Mouse (Mus musculus): ENCODE data around the gene Sctr. TPM values are rescaled to one million over a fixed set of nuclear protein-coding genes. Genes with fewer than 3 reads are reported as not detected.
A peak's percentile ranks its signal among the peaks of the same experiment; 100 is the strongest.

Gene Sctr
- total RNA-seq (2015) (not detected in 2 replicates), total RNA-seq (2017) (not detected in 2 replicates)

- ATAC-seq (replicated peaks; ENCODE audit: poor library complexity) = peak; percentile 37; the same call in 1 of the 2 replicates
Measured at GRCm38 (mm10) chr1:120006844-120007790, at the start of gene Sctr. Gene Sctr (plus strand): TSS chr1:120006894.

GRCm38 (mm10) chr1:119957716-119958222 is 48.9 kb upstream of the Sctr start:
- ATAC-seq (replicated peaks; ENCODE audit: poor library complexity) = no peak

- ATAC-seq (replicated peaks; ENCODE audit: poor library complexity) = no peak
Measured at GRCm38 (mm10) chr1:119959464-119959863, 47.2 kb upstream of the Sctr start.

- ATAC-seq (replicated peaks; ENCODE audit: poor library complexity) = no peak
Measured at GRCm38 (mm10) chr1:119959920-119960319, 46.8 kb upstream of the Sctr start.

GRCm38 (mm10) chr1:119965804-119966514 is 40.7 kb upstream of the Sctr start:
- ATAC-seq (replicated peaks; ENCODE audit: poor library complexity) = no peak

GRCm38 (mm10) chr1:119973117-119973516 is 33.6 kb upstream of the Sctr start:
- no peak for ATAC-seq (replicated peaks; ENCODE audit: poor library complexity)

- no peak for ATAC-seq (replicated peaks; ENCODE audit: poor library complexity)
Measured at GRCm38 (mm10) chr1:119975141-119975540, 31.6 kb upstream of the Sctr start.

- ATAC-seq (replicated peaks; ENCODE audit: poor library complexity) = no peak
Measured at GRCm38 (mm10) chr1:119986555-119986954, 20.1 kb upstream of the Sctr start.

- ATAC-seq (replicated peaks; ENCODE audit: poor library complexity) = peak; percentile 93
Measured at GRCm38 (mm10) chr1:119996798-119997581, 9.7 kb upstream of the Sctr start, which contains the start of gene Cfap221. Gene Cfap221 (minus strand): TSS chr1:119997234.

GRCm38 (mm10) chr1:119997644-119998043 is 9.1 kb upstream of the Sctr start:
- 0 out of 2 replicates have a peak, but pooled peaks have one; percentile 43 for ATAC-seq (replicated peaks; ENCODE audit: poor library complexity)

- no peak for ATAC-seq (replicated peaks; ENCODE audit: poor library complexity)
Measured at GRCm38 (mm10) chr1:120007851-120008588, 1.3 kb downstream of the Sctr start.

GRCm38 (mm10) chr1:120012638-120013037 is 5.9 kb downstream of the Sctr start:
- ATAC-seq (replicated peaks; ENCODE audit: poor library complexity) = no peak

- peak; percentile 81 for ATAC-seq (replicated peaks; ENCODE audit: poor library complexity)
Measured at GRCm38 (mm10) chr1:120013111-120013510, 6.4 kb downstream of the Sctr start.

GRCm38 (mm10) chr1:120016240-120016639 is 9.5 kb downstream of the Sctr start:
- peak; percentile 74 for ATAC-seq (replicated peaks; ENCODE audit: poor library complexity)

GRCm38 (mm10) chr1:120018900-120019299 is 12.2 kb downstream of the Sctr start:
- ATAC-seq (replicated peaks; ENCODE audit: poor library complexity) = no peak

- ATAC-seq (replicated peaks; ENCODE audit: poor library complexity) = peak; percentile 59
Measured at GRCm38 (mm10) chr1:120019428-120019827, 12.7 kb downstream of the Sctr start.

- peak; percentile 35 for ATAC-seq (replicated peaks; ENCODE audit: poor library complexity)
Measured at GRCm38 (mm10) chr1:120020322-120020897, 13.7 kb downstream of the Sctr start.

- ATAC-seq (replicated peaks; ENCODE audit: poor library complexity) = no peak
Measured at GRCm38 (mm10) chr1:120021951-120022350, 15.3 kb downstream of the Sctr start.

GRCm38 (mm10) chr1:120024331-120025049 is 17.8 kb downstream of the Sctr start:
- no peak for ATAC-seq (replicated peaks; ENCODE audit: poor library complexity)
